Mouse (Mus musculus): ENCODE data around the gene Gm28048. TPM values are rescaled to one million over a fixed set of nuclear protein-coding genes. Genes with fewer than 3 reads are reported as not detected.

The Gm28048 gene
- polyA plus RNA-seq, 2 experiments = 2.8 to 6.8 TPM

- Histone ChIP-seq H3K27ac (peak overlapping the region; percentile 87), H3K36me3 (replicated peaks; ENCODE audit: control insufficient read depth, insufficient read depth, low read depth) (peaks cover 14% of the 10 kb centered on the region), H3K4me3 (ENCODE audit: insufficient read depth in 1 of 2, low read depth in 2 of 2, low read length in 2 of 2) (peak overlapping the region; percentile 76 to 97), H3K27me3 (ENCODE audit: control insufficient read depth, insufficient read depth, low read length) (no peaks in the 10 kb centered on the region), H3K9me3 (ENCODE audit: control insufficient read depth, low read length) (no peaks in the 10 kb centered on the region), H3K4me1 (replicated peaks; ENCODE audit: control insufficient read depth in 2 of 2, insufficient read depth in 2 of 2, low read length in 1 of 2) (peaks cover 2 to 8% of the 10 kb centered on the region in 2 experiments; a peak in 2 of 4 replicates), H3K4me2 (ENCODE audit: low read depth) (peak overlapping the region; percentile 67), H3K9ac (replicated peaks) (peak overlapping the region; percentile 83)
- ATAC-seq (ENCODE audit: insufficient read depth) (no peak), DNase-seq (ENCODE audit: low read depth in 3 of 3, low spot score in 3 of 3) (no peak)
- TF ChIP-seq CTCF (IDR thresholded peaks at IDR 0.05; ENCODE audit: low read depth) = no peak
- TF ChIP-seq EP300 (IDR thresholded peaks at IDR 0.05; ENCODE audit: low read depth) = no peak
- 41% methylated on average over 14 of the region's 14 CpGs for WGBS (ENCODE audit: insufficient replicate concordance)
These were observed 8.3 kb downstream of the Gm28048 start for GRCm38 (mm10) chr11:22973599-22973998.

- H3K27me3 ChIP-seq (ENCODE audit: control insufficient read depth, insufficient read depth, low read length) = no peaks in the 10 kb centered on the region
- H3K9ac ChIP-seq (replicated peaks) = peak overlapping the region; percentile 83
- 45% methylated on average over 45 of the region's 46 CpGs for WGBS (ENCODE audit: insufficient replicate concordance)
- DNase-seq (ENCODE audit: low read depth in 3 of 3, low spot score in 3 of 3) (peak; percentile 76 to 81 (median 81)), ATAC-seq (ENCODE audit: insufficient read depth) (peak; percentile 61)
- peak overlapping the region; percentile 93 for H3K27ac ChIP-seq
- peak overlapping the region; percentile 71 for H3K4me2 ChIP-seq (ENCODE audit: low read depth)
- peak; percentile 33; the same call in 1 of the 2 replicates for TF ChIP-seq CTCF (IDR thresholded peaks at IDR 0.05; ENCODE audit: low read depth)
- TF ChIP-seq EP300 (IDR thresholded peaks at IDR 0.05; ENCODE audit: low read depth) = no peak; the same call in 1 of the 2 replicates
- peak overlapping the region; percentile 76 to 97 for H3K4me3 ChIP-seq (ENCODE audit: insufficient read depth in 1 of 2, low read depth in 2 of 2, low read length in 2 of 2)
- peaks cover 2 to 8% of the 10 kb centered on the region in 2 experiments; a peak in 2 of 4 replicates for H3K4me1 ChIP-seq (replicated peaks; ENCODE audit: control insufficient read depth in 2 of 2, insufficient read depth in 2 of 2, low read length in 1 of 2)
- peaks cover 9% of the 10 kb centered on the region; the same call in 1 of the 2 replicates for H3K36me3 ChIP-seq (replicated peaks; ENCODE audit: control insufficient read depth, insufficient read depth, low read depth)
- no peaks in the 10 kb centered on the region for H3K9me3 ChIP-seq (ENCODE audit: control insufficient read depth, low read length)
These were observed 9.0 kb downstream of the Gm28048 start for GRCm38 (mm10) chr11:22972746-22973526.

- no peaks in the 10 kb centered on the region for H3K9me3 ChIP-seq (ENCODE audit: control insufficient read depth, low read length)
- 46% methylated on average over 56 of the region's 56 CpGs for WGBS (ENCODE audit: insufficient replicate concordance)
- peak within 1 kb of the TSS; percentile 71 for H3K4me2 ChIP-seq (ENCODE audit: low read depth)
- peak; percentile 80 to 82 (median 81) for DNase-seq (ENCODE audit: low read depth in 3 of 3, low spot score in 3 of 3)
- H3K9ac ChIP-seq (replicated peaks) = peak within 1 kb of the TSS; percentile 83
- H3K36me3 ChIP-seq (replicated peaks; ENCODE audit: control insufficient read depth, insufficient read depth, low read depth) = peaks cover 4% of the 10 kb centered on the region; the same call in 1 of the 2 replicates
- ATAC-seq (ENCODE audit: insufficient read depth) = peak; percentile 86
- H3K4me1 ChIP-seq (replicated peaks; ENCODE audit: control insufficient read depth in 2 of 2, insufficient read depth in 2 of 2, low read length in 1 of 2) = peaks cover 2 to 8% of the 10 kb centered on the region in 2 experiments; a peak in 2 of 4 replicates
- peak within 1 kb of the TSS; percentile 93 for H3K27ac ChIP-seq
- TF ChIP-seq EP300 (IDR thresholded peaks at IDR 0.05; ENCODE audit: low read depth) (peak; percentile 87), CTCF (IDR thresholded peaks at IDR 0.05; ENCODE audit: low read depth) (peak; percentile 21; the same call in 1 of the 2 replicates)
- no peaks in the 10 kb centered on the region for H3K27me3 ChIP-seq (ENCODE audit: control insufficient read depth, insufficient read depth, low read length)
- peak within 1 kb of the TSS; percentile 76 to 97 for H3K4me3 ChIP-seq (ENCODE audit: insufficient read depth in 1 of 2, low read depth in 2 of 2, low read length in 2 of 2)
These were observed 9.8 kb downstream of the Gm28048 start, which contains the start of gene Zrsr1 for GRCm38 (mm10) chr11:22971835-22972709. Zrsr1 (plus strand) TSS chr11:22972005.

- TF ChIP-seq CTCF (IDR thresholded peaks at IDR 0.05; ENCODE audit: low read depth) = no peak
- no peak for TF ChIP-seq EP300 (IDR thresholded peaks at IDR 0.05; ENCODE audit: low read depth)
- Histone ChIP-seq H3K27ac (no peak overlapping the region; the same call in 1 of the 2 replicates), H3K9ac (replicated peaks) (no peak overlapping the region), H3K9me3 (ENCODE audit: control insufficient read depth, low read length) (no peaks in the 10 kb centered on the region), H3K4me2 (ENCODE audit: low read depth) (no peak overlapping the region), H3K27me3 (ENCODE audit: control insufficient read depth, insufficient read depth, low read length) (no peaks in the 10 kb centered on the region), H3K4me1 (replicated peaks; ENCODE audit: control insufficient read depth in 2 of 2, insufficient read depth in 2 of 2, low read length in 1 of 2) (peaks cover under 1 to 2% of the 10 kb centered on the region in 2 experiments; a peak in 2 of 4 replicates), H3K36me3 (replicated peaks; ENCODE audit: control insufficient read depth, insufficient read depth, low read depth) (no peaks in the 10 kb centered on the region), H3K4me3 (ENCODE audit: insufficient read depth in 1 of 2, low read depth in 2 of 2, low read length in 2 of 2) (no peak overlapping the region)
- ATAC-seq (ENCODE audit: insufficient read depth) (no peak), DNase-seq (ENCODE audit: low read depth in 3 of 3, low spot score in 3 of 3) (no peak)
- WGBS (ENCODE audit: insufficient replicate concordance) = 72% methylated on average over 1 of the region's 1 CpGs
These were observed 11.3 kb downstream of the Gm28048 start for GRCm38 (mm10) chr11:22970546-22970945.

All from liver, embryonic 14.5 days (tissue).